12 mouse cellular contexts compared by ENCODE assay signal in genomic region chr5:100304403-100304802, GRCm38 (mm10).
A peak's percentile ranks its signal among the peaks of the same experiment; 100 is the strongest.
DNase-seq lines count a peak whose midpoint lies in the region; ATAC-seq and TF ChIP-seq lines count a peak whose summit lies in the region.
"Had no signal": no experiment of that assay in that cellular context is flagged by ENCODE, and none has a peak within 500 bp of the region (broad histone marks: within the 10 kb centered on the region; RNA-seq: fewer than 3 reads in every experiment).

No protein-coding gene starts in this region.

- H3K4me2 ChIP-seq in heart, postnatal 0 days (ENCODE audit: low read depth, low read length): no peak overlapping the region
- H3K4me2 ChIP-seq in liver, postnatal 0 days (ENCODE audit: low read depth, low read length): no peak overlapping the region
- H3K4me2 ChIP-seq in liver, embryonic 12.5 days: no peak overlapping the region
- H3K4me2 ChIP-seq: limb, embryonic 15.5 days had no signal

- no peak; the same call in 1 of the 2 replicates for ATAC-seq in heart, postnatal 0 days (ENCODE audit: insufficient read depth, low read depth)
- no peak for ATAC-seq in liver, postnatal 0 days
- no peak for ATAC-seq in liver, embryonic 12.5 days
- ATAC-seq in common myeloid progenitor, adult 5-6 weeks (replicated peaks; ENCODE audit: low read depth, poor library complexity, severe bottlenecking): peak; percentile 89
- ATAC-seq: inflammation-experienced regulatory T-cells, adult 6 months had no signal

- H3K27me3 ChIP-seq in heart, postnatal 0 days (ENCODE audit: control insufficient read depth, insufficient read depth, low read length): no peaks in the 10 kb centered on the region
- no peaks in the 10 kb centered on the region for H3K27me3 ChIP-seq in liver, postnatal 0 days (ENCODE audit: insufficient read depth, low read length)
- no peaks in the 10 kb centered on the region for H3K27me3 ChIP-seq in liver, embryonic 12.5 days (replicated peaks)
- H3K27me3 ChIP-seq: limb, embryonic 15.5 days had no signal

- no peak overlapping the region for H3K9ac ChIP-seq in heart, postnatal 0 days (replicated peaks; ENCODE audit: low read depth, low read length)
- H3K9ac ChIP-seq in liver, postnatal 0 days (replicated peaks): no peak overlapping the region
- H3K9ac ChIP-seq in liver, embryonic 12.5 days: no peak overlapping the region
- H3K9ac ChIP-seq: limb, embryonic 15.5 days had no signal

- TF ChIP-seq CTCF in heart, postnatal 0 days (IDR thresholded peaks at IDR 0.05; ENCODE audit: low read depth): peak; percentile 66
- TF ChIP-seq CTCF in liver, postnatal 0 days (IDR thresholded peaks at IDR 0.05; ENCODE audit: low read depth): peak; percentile 60

- H3K9me3 ChIP-seq in heart, postnatal 0 days (replicated peaks; ENCODE audit: control insufficient read depth, low read length): no peaks in the 10 kb centered on the region
- H3K9me3 ChIP-seq in liver, postnatal 0 days (ENCODE audit: low read length): no peaks in the 10 kb centered on the region
- H3K9me3 ChIP-seq in liver, embryonic 12.5 days (replicated peaks): no peaks in the 10 kb centered on the region
- H3K9me3 ChIP-seq: limb, embryonic 15.5 days had no signal

- H3K27ac ChIP-seq in heart, postnatal 0 days (ENCODE audit: low read depth): no peak overlapping the region
- H3K27ac ChIP-seq in liver, postnatal 0 days (ENCODE audit: low read depth): no peak overlapping the region
- no peak overlapping the region for H3K27ac ChIP-seq in liver, embryonic 12.5 days
- H3K27ac ChIP-seq: limb, embryonic 15.5 days had no signal

- H3K36me3 ChIP-seq in heart, postnatal 0 days (replicated peaks; ENCODE audit: control insufficient read depth, insufficient read depth, low read length): no peaks in the 10 kb centered on the region
- no peaks in the 10 kb centered on the region for H3K36me3 ChIP-seq in liver, postnatal 0 days (replicated peaks; ENCODE audit: insufficient read depth, low read length)
- H3K36me3 ChIP-seq in liver, embryonic 12.5 days: no peaks in the 10 kb centered on the region
- H3K36me3 ChIP-seq: limb, embryonic 15.5 days had no signal

- 40% methylated on average over 3 of the region's 3 CpGs for WGBS in heart, postnatal 0 days
- 52% methylated on average over 3 of the region's 3 CpGs for WGBS in liver, postnatal 0 days (ENCODE audit: insufficient replicate concordance)
- 49% methylated on average over 3 of the region's 3 CpGs for WGBS in liver, embryonic 12.5 days (ENCODE audit: insufficient replicate concordance)

- no peak for TF ChIP-seq EP300 in heart, postnatal 0 days (IDR thresholded peaks at IDR 0.05; ENCODE audit: low read depth)
- no peak for TF ChIP-seq EP300 in liver, postnatal 0 days (IDR thresholded peaks at IDR 0.05; ENCODE audit: low read depth)

- H3K4me3 ChIP-seq in heart, postnatal 0 days (ENCODE audit: low read depth, low read length): no peak overlapping the region
- no peak overlapping the region for H3K4me3 ChIP-seq in liver, postnatal 0 days (ENCODE audit: low read depth, low read length)
- no peak overlapping the region for H3K4me3 ChIP-seq in liver, embryonic 12.5 days
- H3K4me3 ChIP-seq: limb, embryonic 15.5 days had no signal

- H3K4me1 ChIP-seq in heart, postnatal 0 days (ENCODE audit: control insufficient read depth, insufficient read depth): no peaks in the 10 kb centered on the region
- H3K4me1 ChIP-seq in liver, postnatal 0 days (ENCODE audit: insufficient read depth): no peaks in the 10 kb centered on the region
- H3K4me1 ChIP-seq in liver, embryonic 12.5 days: no peaks in the 10 kb centered on the region
- H3K4me1 ChIP-seq: limb, embryonic 15.5 days had no signal

- DNase-seq in heart, postnatal 0 days (ENCODE audit: low spot score): peak; percentile 30
- no peak for DNase-seq in heart, adult 8-10 months (ENCODE audit: low spot score)
- DNase-seq in liver, postnatal 0 days: no peak
- DNase-seq in retina, embryonic 14.5 days (ENCODE audit: low spot score): peak; percentile 50
- DNase-seq in c-Kit-positive CD71-positive TER-119-positive erythroid progenitor cells, embryonic 14.5 days (ENCODE audit: low spot score): no peak
- DNase-seq: gastrocnemius, postnatal 25 days; right cerebral cortex, postnatal 25 days; thymus, postnatal 14 days had no signal

Comparison
In these comparisons a context has a peak if more than half of its experiments do, and no peak if none do; other contexts are left out.
1. DNase-seq: peak in heart, postnatal 0 days (single experiment) and retina, embryonic 14.5 days (single experiment); none in heart, adult 8-10 months (single experiment), liver, postnatal 0 days (single experiment) and c-Kit-positive CD71-positive TER-119-positive erythroid progenitor cells, embryonic 14.5 days (single experiment).